Mouse (Mus musculus) megakaryocyte, embryonic 14.5 days (primary cell): ENCODE data around the gene Slc17a4.

Source experiments
- FLI1 ChIP-seq: IDR thresholded peaks from 2 replicates; pipeline ENCODE4 v1.6.1; 2012; ENCODE audit warnings: low read length, inconsistent platforms, mixed read lengths
- GATA1 ChIP-seq: IDR thresholded peaks from 3 replicates; pipeline ENCODE4 v1.6.1; 2012; ENCODE audit warnings: mixed read lengths, low read length, inconsistent platforms, borderline replicate concordance

DNA sequence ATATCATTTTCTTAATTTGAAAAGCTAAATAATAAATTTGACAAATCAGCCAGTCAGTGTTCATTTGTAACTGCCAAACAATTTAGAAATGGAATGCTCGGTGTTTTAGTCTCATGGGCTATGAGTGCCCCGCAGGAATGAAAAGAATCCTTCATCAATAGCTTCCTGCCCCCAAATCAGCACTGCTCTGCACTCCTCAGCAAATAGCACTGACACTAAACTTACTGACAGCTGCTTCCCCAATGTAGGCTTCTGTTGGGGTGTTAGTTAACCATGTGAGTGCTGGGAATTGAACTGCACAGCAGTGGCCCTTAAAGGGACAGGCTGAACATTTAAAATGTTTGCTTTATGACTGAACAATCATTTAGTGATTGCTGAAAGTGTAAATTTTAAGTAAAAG lies 45.0 kb upstream of the Slc17a4 start:
- TF ChIP-seq GATA1 (no peak), FLI1 (no peak)
